Mouse (Mus musculus) large intestine, adult 2 months (tissue): ENCODE results near the gene Acer1. TPM values are rescaled to one million over a fixed set of nuclear protein-coding genes. Genes with fewer than 3 reads are reported as not detected.

ENCODE experiments used
- DNase-seq: peaks from one replicate; pipeline ENCODE4 v3.0.0-alpha.2; 2012; ENCODE audit warnings: low read depth, low spot score
- WGBS: fragments of 180-500 bp; shearing (Covaris S2); methylation state at CpG from one replicate; pipeline ENCODE4 v1.1.7; 2018; 5-methylcytosine and 5-hydroxymethylcytosine counted together
- polyA plus RNA-seq: library from polyadenylated mRNA; depleted of rRNA; stranded (reverse); fragments of >200 nt; gene quantifications from 2 replicates; pipeline ENCODE4 v1.2.3, GENCODE M21; 2012

Gene Acer1
- polyA plus RNA-seq, 1 experiment = 13.3 TPM

- WGBS = 90% methylated on average over 4 of the region's 4 CpGs
- DNase-seq = no peak
Observed at GRCm38 (mm10) chr17:56958667-56959066, 23.3 kb downstream of the Acer1 start.

GRCm38 (mm10) chr17:56957763-56958429 is 24.0 kb downstream of the Acer1 start:
- DNase-seq = no peak
- 35% methylated on average over 11 of the region's 11 CpGs for WGBS

GRCm38 (mm10) chr17:56954871-56955270 is 27.1 kb downstream of the Acer1 start:
- 87% methylated on average over 7 of the region's 7 CpGs for WGBS
- DNase-seq = no peak

- WGBS = 54% methylated on average over 1 of the region's 1 CpGs
- no peak for DNase-seq
Observed at GRCm38 (mm10) chr17:56952639-56953038, 29.3 kb downstream of the Acer1 start.

- no peak for DNase-seq
- WGBS = 25% methylated on average over 3 of the region's 3 CpGs
Observed at GRCm38 (mm10) chr17:56950915-56951314, 31.0 kb downstream of the Acer1 start.

- 83% methylated on average over 4 of the region's 4 CpGs for WGBS
- DNase-seq = no peak
Observed at GRCm38 (mm10) chr17:56938751-56939150, 43.2 kb downstream of the Acer1 start.

GRCm38 (mm10) chr17:56936731-56937130 is 45.2 kb downstream of the Acer1 start:
- no peak for DNase-seq
- 93% methylated on average over 7 of the region's 7 CpGs for WGBS

GRCm38 (mm10) chr17:56935363-56936131 is 46.4 kb downstream of the Acer1 start, which contains the start of gene Mllt1:
Mllt1 (minus strand) TSS chr17:56935415.
- 6% methylated on average over 71 of the region's 76 CpGs for WGBS

GRCm38 (mm10) chr17:56934545-56935330 is 47.2 kb downstream of the Acer1 start:
- WGBS = 1% methylated on average over 31 of the region's 45 CpGs
- DNase-seq = no peak

More at GRCm38 (mm10) chr17:56935363-56936131, 46.4 kb downstream of the Acer1 start, which contains the start of gene Mllt1:
- peak; percentile 93 for DNase-seq

GRCm38 (mm10) chr17:56933395-56933794 is 48.5 kb downstream of the Acer1 start:
- DNase-seq = no peak
- 98% methylated on average over 2 of the region's 2 CpGs for WGBS

GRCm38 (mm10) chr17:56930026-56930425 is 51.9 kb downstream of the Acer1 start:
- 65% methylated on average over 8 of the region's 8 CpGs for WGBS
- DNase-seq = no peak

- DNase-seq = no peak
- 63% methylated on average over 1 of the region's 1 CpGs for WGBS
Observed at GRCm38 (mm10) chr17:56929530-56929929, 52.4 kb downstream of the Acer1 start.

- no peak for DNase-seq
Observed at GRCm38 (mm10) chr17:56929101-56929500, 52.8 kb downstream of the Acer1 start.

- DNase-seq = no peak
- 97% methylated on average over 2 of the region's 2 CpGs for WGBS
Observed at GRCm38 (mm10) chr17:56925998-56926397, 55.9 kb downstream of the Acer1 start.

- DNase-seq = no peak
- 94% methylated on average over 3 of the region's 3 CpGs for WGBS
Observed at GRCm38 (mm10) chr17:56919725-56920124, 62.2 kb downstream of the Acer1 start.

- DNase-seq = no peak
- 78% methylated on average over 2 of the region's 2 CpGs for WGBS
Observed at GRCm38 (mm10) chr17:56917166-56917565, 64.8 kb downstream of the Acer1 start.

- DNase-seq = no peak
Observed at GRCm38 (mm10) chr17:56913444-56913843, 68.5 kb downstream of the Acer1 start.

- DNase-seq = no peak
- 92% methylated on average over 3 of the region's 3 CpGs for WGBS
Observed at GRCm38 (mm10) chr17:56913023-56913422, 68.9 kb downstream of the Acer1 start.

GRCm38 (mm10) chr17:56909764-56910163 is 72.2 kb downstream of the Acer1 start:
- DNase-seq = peak; percentile 42

GRCm38 (mm10) chr17:56907887-56908286 is 74.0 kb downstream of the Acer1 start:
- no peak for DNase-seq

More at GRCm38 (mm10) chr17:56909764-56910163, 72.2 kb downstream of the Acer1 start:
- WGBS = 40% methylated on average over 2 of the region's 2 CpGs

More at GRCm38 (mm10) chr17:56907887-56908286, 74.0 kb downstream of the Acer1 start:
- 18% methylated on average over 9 of the region's 9 CpGs for WGBS
